Mouse (Mus musculus) liver, embryonic 13.5 days (tissue): Measurements from ENCODE around the gene Npcd. TPM values are rescaled to one million over a fixed set of nuclear protein-coding genes. Genes with fewer than 3 reads are reported as not detected.

Experiments
- ATAC-seq: fragments of 200-750 bp; cut with Nextera tagmentation; 2 replicates; pipeline ENCODE4 v1.8.0; 2017; ENCODE audit warnings: low read depth, mild to moderate bottlenecking, moderate number of reproducible peaks, moderate library complexity
- DNase-seq: peaks from one replicate; pipeline ENCODE4 v3.0.0; 2022
- H3K27ac ChIP-seq: fragments of 300-500 bp; sonication (generic); 2 replicates; pipeline ENCODE4 v1.5.1; 2015; ENCODE audit warnings: moderate library complexity, mild to moderate bottlenecking, inconsistent platforms
- H3K27me3 ChIP-seq: fragments of 300-500 bp; sonication (generic); 2 replicates; pipeline ENCODE4 v1.6.1; 2015; ENCODE audit warnings: mild to moderate bottlenecking, inconsistent platforms
- H3K36me3 ChIP-seq: fragments of 300-500 bp; sonication (generic); 2 replicates; pipeline ENCODE4 v1.6.1; 2015; ENCODE audit warnings: mild to moderate bottlenecking, inconsistent platforms
- H3K4me1 ChIP-seq: fragments of 300-500 bp; sonication (generic); replicated peaks from 2 replicates; pipeline ENCODE4 v1.6.1; 2015; ENCODE audit warnings: inconsistent platforms
- H3K4me2 ChIP-seq: fragments of 300-500 bp; sonication (generic); 2 replicates; pipeline ENCODE4 v1.6.1; 2015; ENCODE audit warnings: inconsistent platforms, mild to moderate bottlenecking, moderate library complexity
- H3K4me3 ChIP-seq: fragments of 300-500 bp; sonication (generic); replicated peaks from 2 replicates; pipeline ENCODE4 v1.5.1; 2015; ENCODE audit warnings: mild to moderate bottlenecking, inconsistent platforms
- H3K9ac ChIP-seq: fragments of 300-500 bp; sonication (generic); 2 replicates; pipeline ENCODE4 v1.6.1; 2015; ENCODE audit warnings: mild to moderate bottlenecking, inconsistent platforms
- H3K9me3 ChIP-seq: fragments of 300-500 bp; sonication (generic); replicated peaks from 2 replicates; pipeline ENCODE4 v1.6.1; 2016; ENCODE audit warnings: inconsistent platforms
- WGBS: fragments of 180-500 bp; shearing (Covaris S2); methylation state at CpG from one replicate; pipeline ENCODE4 v1.1.7; 2015; ENCODE audit not compliant: insufficient replicate concordance; 5-methylcytosine and 5-hydroxymethylcytosine counted together
- polyA plus RNA-seq: library from polyadenylated mRNA; unstranded; fragments of >200 nt; fragmentation: Nextera tagmentation; extraction: Ambion mirVana; gene quantifications from 2 replicates; pipeline ENCODE4 v1.2.1, GENCODE M21; 2015

Gene Npcd
- polyA plus RNA-seq, 1 experiment from 2014 or later, result not detected

GRCm38 (mm10) chr15:79787815-79788214 lies 46.2 kb downstream of the Npcd start:
- no peaks in the 10 kb centered on the region for H3K36me3 ChIP-seq
- no peak for DNase-seq
- H3K9ac ChIP-seq, result no peak overlapping the region
- H3K4me2 ChIP-seq, result no peak overlapping the region
- ATAC-seq, result no peak
- H3K27ac ChIP-seq, result no peak overlapping the region
- H3K4me1 ChIP-seq, result no peaks in the 10 kb centered on the region
- no peaks in the 10 kb centered on the region for H3K9me3 ChIP-seq
- no peak overlapping the region for H3K4me3 ChIP-seq
- peaks cover 40% of the 10 kb centered on the region for H3K27me3 ChIP-seq
- 51% methylated on average over 8 of the region's 8 CpGs for WGBS

DNA sequence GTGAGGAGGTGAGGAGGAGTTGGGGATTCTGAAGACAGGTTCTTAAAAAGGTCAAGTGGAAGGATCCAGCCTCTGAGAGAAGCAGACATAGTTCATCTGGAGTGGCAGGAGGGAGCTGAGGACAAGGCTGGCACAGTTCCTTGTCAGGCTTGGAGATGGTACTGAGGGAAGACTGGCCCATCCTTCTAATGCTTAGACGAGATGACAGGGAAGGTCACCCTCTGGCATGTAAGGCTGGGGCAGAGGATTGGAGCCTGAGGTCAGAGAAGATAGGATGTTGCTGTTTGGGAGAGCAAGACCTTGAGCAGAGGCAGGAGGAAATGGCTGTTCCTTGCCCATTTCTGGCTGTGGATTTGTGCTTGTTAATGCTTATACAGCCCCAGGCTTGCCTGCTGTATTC lies 49.0 kb downstream of the Npcd start:
- H3K9ac ChIP-seq, result no peak overlapping the region
- H3K9me3 ChIP-seq, result no peaks in the 10 kb centered on the region
- H3K36me3 ChIP-seq, result no peaks in the 10 kb centered on the region
- no peak overlapping the region for H3K4me2 ChIP-seq
- no peak overlapping the region for H3K4me3 ChIP-seq
- no peaks in the 10 kb centered on the region for H3K4me1 ChIP-seq
- peaks cover 23% of the 10 kb centered on the region for H3K27me3 ChIP-seq
- WGBS, result 56% methylated on average over 1 of the region's 1 CpGs
- DNase-seq, result no peak
- no peak overlapping the region for H3K27ac ChIP-seq
- ATAC-seq, result no peak

GRCm38 (mm10) chr15:79777749-79778148 lies 56.3 kb downstream of the Npcd start, which contains the start of gene Dnal4:
Dnal4 (minus strand) TSS chr15:79777849.
- Histone ChIP-seq H3K27me3 (peaks cover 6% of the 10 kb centered on the region; the same call in 1 of the 2 replicates), H3K4me3 (no peak within 1 kb of the TSS), H3K36me3 (no peaks in the 10 kb centered on the region), H3K4me1 (peaks cover 21% of the 10 kb centered on the region), H3K9ac (no peak within 1 kb of the TSS), H3K4me2 (no peak within 1 kb of the TSS), H3K27ac (no peak within 1 kb of the TSS), H3K9me3 (no peaks in the 10 kb centered on the region)
- no peak for DNase-seq
- no peak for ATAC-seq

GRCm38 (mm10) chr15:79775662-79776061 lies 58.4 kb downstream of the Npcd start:
- no peak overlapping the region for H3K27ac ChIP-seq
- 52% methylated on average over 7 of the region's 7 CpGs for WGBS

GRCm38 (mm10) chr15:79774117-79775027 lies 59.7 kb downstream of the Npcd start:
- Histone ChIP-seq H3K9ac (peak overlapping the region; percentile 73), H3K4me3 (peak overlapping the region; percentile 69), H3K9me3 (no peaks in the 10 kb centered on the region), H3K27me3 (peaks cover 6% of the 10 kb centered on the region; the same call in 1 of the 2 replicates), H3K27ac (peak overlapping the region; percentile 37; the same call in 1 of the 2 replicates), H3K36me3 (no peaks in the 10 kb centered on the region), H3K4me2 (peak overlapping the region; percentile 81), H3K4me1 (peaks cover 21% of the 10 kb centered on the region)
- peak; percentile 99 for ATAC-seq
- under 1% methylated on average over 50 of the region's 50 CpGs for WGBS
- DNase-seq, result peak; percentile 92

More at GRCm38 (mm10) chr15:79775662-79776061, 58.4 kb downstream of the Npcd start:
- peaks cover 6% of the 10 kb centered on the region; the same call in 1 of the 2 replicates for H3K27me3 ChIP-seq
- DNase-seq (no peak), ATAC-seq (no peak)
- H3K9ac ChIP-seq, result no peak overlapping the region
- H3K36me3 ChIP-seq, result no peaks in the 10 kb centered on the region
- no peak overlapping the region for H3K4me2 ChIP-seq
- no peaks in the 10 kb centered on the region for H3K9me3 ChIP-seq
- no peak overlapping the region for H3K4me3 ChIP-seq
- peaks cover 21% of the 10 kb centered on the region for H3K4me1 ChIP-seq

- no peak for ATAC-seq
- no peak overlapping the region for H3K27ac ChIP-seq
- H3K4me3 ChIP-seq, result no peak overlapping the region
- 0 out of 2 replicates have a peak, but pooled peaks cover 2% of the 10 kb centered on the region for H3K27me3 ChIP-seq
- no peaks in the 10 kb centered on the region for H3K36me3 ChIP-seq
- H3K9me3 ChIP-seq, result no peaks in the 10 kb centered on the region
- no peak for DNase-seq
- WGBS, result 70% methylated on average over 21 of the region's 21 CpGs
- H3K4me1 ChIP-seq, result peaks cover 30% of the 10 kb centered on the region
- H3K4me2 ChIP-seq, result no peak overlapping the region
- no peak overlapping the region for H3K9ac ChIP-seq
Observed at GRCm38 (mm10) chr15:79770629-79771240, 63.3 kb downstream of the Npcd start.

DNA sequence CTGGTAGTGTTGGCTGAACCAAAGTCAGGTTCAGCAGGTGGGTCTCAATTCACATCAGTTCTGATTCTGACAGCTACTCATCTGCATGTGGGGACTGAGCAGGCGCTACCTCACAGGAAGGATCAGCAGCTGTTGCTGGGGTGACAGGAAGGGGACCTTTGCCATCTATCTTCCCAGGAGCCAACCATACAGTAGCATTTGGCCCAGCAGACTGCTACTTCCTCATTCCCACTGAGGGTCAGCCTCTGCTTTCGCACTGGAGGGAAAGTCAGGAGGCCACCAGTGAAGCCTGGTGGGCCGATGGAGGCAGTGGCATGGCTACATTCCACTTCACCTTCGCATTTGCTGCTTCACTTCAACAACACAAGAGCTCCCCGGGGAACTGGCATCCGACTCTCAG lies 65.7 kb downstream of the Npcd start:
- no peak for ATAC-seq
- DNase-seq, result no peak
- Histone ChIP-seq H3K36me3 (0 out of 2 replicates have a peak, but pooled peaks cover 2% of the 10 kb centered on the region), H3K27ac (no peak overlapping the region), H3K4me2 (no peak overlapping the region), H3K9ac (no peak overlapping the region), H3K27me3 (no peaks in the 10 kb centered on the region), H3K9me3 (no peaks in the 10 kb centered on the region), H3K4me3 (no peak overlapping the region), H3K4me1 (peaks cover 15% of the 10 kb centered on the region)
- WGBS, result 31% methylated on average over 6 of the region's 6 CpGs

DNA sequence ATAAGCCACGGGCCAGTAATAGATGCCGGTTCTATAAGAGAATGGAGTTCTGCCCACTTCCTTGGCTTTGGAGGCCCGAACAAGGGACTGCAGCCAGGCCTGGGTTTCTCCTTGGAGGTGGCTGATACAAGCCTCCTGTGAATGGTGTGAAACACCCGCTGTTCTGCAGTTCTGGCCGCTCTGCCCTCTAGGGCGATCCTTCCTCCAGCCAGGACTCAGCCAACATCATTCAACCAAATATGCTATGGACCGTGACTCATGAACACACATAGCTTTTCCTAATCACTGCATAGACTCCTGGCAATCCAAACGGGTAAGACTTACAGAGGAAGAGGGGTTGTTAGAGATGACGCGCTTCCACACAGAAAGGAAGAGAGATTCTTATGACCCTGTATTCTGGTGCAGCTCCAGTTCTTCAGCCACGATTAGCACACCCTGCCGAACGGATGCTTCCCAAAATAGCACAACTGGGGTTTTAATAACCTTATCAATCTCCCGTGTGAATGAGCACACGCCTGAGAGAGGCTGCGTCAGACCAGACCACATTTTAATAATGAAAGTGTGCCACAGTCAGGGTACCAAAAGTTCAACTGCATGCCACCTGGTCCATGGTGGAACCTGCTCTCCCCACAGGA lies 66.6 kb downstream of the Npcd start:
- Histone ChIP-seq H3K4me1 (peaks cover 9% of the 10 kb centered on the region; the same call in 1 of the 2 replicates), H3K27me3 (no peaks in the 10 kb centered on the region), H3K36me3 (peaks cover 2% of the 10 kb centered on the region; the same call in 1 of the 2 replicates), H3K27ac (no peak overlapping the region), H3K4me2 (no peak overlapping the region), H3K9ac (no peak overlapping the region), H3K9me3 (no peaks in the 10 kb centered on the region), H3K4me3 (no peak overlapping the region)
- 66% methylated on average over 16 of the region's 16 CpGs for WGBS
- no peak for DNase-seq
- ATAC-seq, result no peak

DNA sequence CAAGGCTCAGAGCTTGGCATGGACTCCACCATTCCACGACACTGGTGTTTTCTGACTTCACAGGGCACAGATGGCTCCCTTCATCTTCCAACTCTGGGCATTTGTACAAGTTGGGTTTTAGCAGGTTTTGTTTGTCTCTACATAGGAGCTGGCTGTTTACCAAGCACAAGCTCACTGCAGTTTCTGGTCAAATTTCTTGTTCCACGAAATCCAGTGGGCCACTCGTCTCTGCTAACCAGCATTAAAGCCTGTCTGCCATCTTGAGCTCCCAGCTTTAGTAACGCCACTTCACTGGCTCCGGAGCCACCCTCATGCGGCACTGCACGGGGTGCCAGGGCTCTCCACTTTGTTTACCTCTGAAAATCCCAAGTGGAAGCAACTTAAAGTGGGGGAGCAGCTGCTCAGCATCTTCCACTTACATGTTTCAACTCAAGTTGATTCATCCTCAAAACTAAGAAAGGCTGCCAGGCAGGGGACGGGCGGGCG lies 67.4 kb downstream of the Npcd start:
- DNase-seq, result no peak
- Histone ChIP-seq H3K9ac (no peak overlapping the region), H3K4me3 (no peak overlapping the region), H3K27me3 (no peaks in the 10 kb centered on the region), H3K9me3 (no peaks in the 10 kb centered on the region), H3K4me1 (peaks cover 9% of the 10 kb centered on the region; the same call in 1 of the 2 replicates), H3K36me3 (peaks cover 2% of the 10 kb centered on the region; the same call in 1 of the 2 replicates), H3K27ac (no peak overlapping the region), H3K4me2 (no peak overlapping the region)
- WGBS, result 74% methylated on average over 10 of the region's 10 CpGs
- ATAC-seq, result no peak

GRCm38 (mm10) chr15:79766168-79766567 lies 67.9 kb downstream of the Npcd start:
- H3K4me3 ChIP-seq, result no peak overlapping the region
- H3K9ac ChIP-seq, result no peak overlapping the region
- DNase-seq (no peak), ATAC-seq (no peak)
- no peaks in the 10 kb centered on the region for H3K27me3 ChIP-seq
- H3K4me1 ChIP-seq, result peaks cover 9% of the 10 kb centered on the region; the same call in 1 of the 2 replicates
- H3K9me3 ChIP-seq, result no peaks in the 10 kb centered on the region
- WGBS, result 60% methylated on average over 9 of the region's 10 CpGs
- H3K27ac ChIP-seq, result no peak overlapping the region
- no peak overlapping the region for H3K4me2 ChIP-seq
- peaks cover 2% of the 10 kb centered on the region; the same call in 1 of the 2 replicates for H3K36me3 ChIP-seq

GRCm38 (mm10) chr15:79765361-79765760 lies 68.7 kb downstream of the Npcd start:
- DNase-seq (no peak), ATAC-seq (no peak)
- no peak overlapping the region for H3K9ac ChIP-seq
- peaks cover 9% of the 10 kb centered on the region; the same call in 1 of the 2 replicates for H3K4me1 ChIP-seq
- H3K27ac ChIP-seq, result no peak overlapping the region
- H3K27me3 ChIP-seq, result no peaks in the 10 kb centered on the region
- H3K4me3 ChIP-seq, result no peak overlapping the region
- 42% methylated on average over 2 of the region's 2 CpGs for WGBS
- no peak overlapping the region for H3K4me2 ChIP-seq
- no peaks in the 10 kb centered on the region for H3K9me3 ChIP-seq
- H3K36me3 ChIP-seq, result peaks cover 2% of the 10 kb centered on the region; the same call in 1 of the 2 replicates
